Mouse (Mus musculus) megakaryocyte, embryonic 14.5 days (primary cell): ENCODE results near the gene Hmga1b.

Experiments used
- FLI1 ChIP-seq: IDR thresholded peaks from 2 replicates; pipeline ENCODE4 v1.6.1; 2012; ENCODE audit warnings: low read length, inconsistent platforms, mixed read lengths
- GATA1 ChIP-seq: IDR thresholded peaks from 3 replicates; pipeline ENCODE4 v1.6.1; 2012; ENCODE audit warnings: mixed read lengths, low read length, inconsistent platforms, borderline replicate concordance

DNA sequence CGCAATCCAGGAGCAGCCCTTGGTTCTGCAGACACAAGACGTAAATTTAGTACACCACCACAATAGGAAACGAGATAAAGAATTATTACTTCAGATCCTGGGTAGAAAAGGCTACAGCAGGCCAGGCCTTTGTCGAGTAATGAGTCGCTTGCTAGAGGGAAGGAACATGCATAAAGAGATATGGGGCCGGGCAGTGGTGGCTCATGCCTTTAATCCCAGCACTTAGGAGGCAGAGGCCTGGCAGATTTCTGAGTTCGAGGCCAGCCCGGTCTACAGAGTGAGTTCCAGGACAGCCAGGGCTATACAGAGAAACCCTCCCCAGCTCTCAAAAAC is 34.0 kb downstream of the Hmga1b start:
- TF ChIP-seq FLI1: no peak
- no peak for TF ChIP-seq GATA1
